Mouse (Mus musculus) neural tube, embryonic 11.5 days (tissue): ENCODE measurements around the gene Traip. TPM values are rescaled to one million over a fixed set of nuclear protein-coding genes. Genes with fewer than 3 reads are reported as not detected.

ENCODE experiments used
- ATAC-seq: fragments of 200-750 bp; cut with Nextera tagmentation; 2 replicates; pipeline ENCODE4 v1.8.0; 2017; ENCODE audit warnings: moderate number of reproducible peaks, mild to moderate bottlenecking, moderate TSS enrichment, moderate library complexity; ENCODE audit not compliant: insufficient read depth, low FRiP score, low TSS enrichment
- DNase-seq: peaks from one replicate; pipeline ENCODE4 v3.0.0-alpha.2; 2015; ENCODE audit warnings: low spot score
- H3K27ac ChIP-seq: fragments of 300-500 bp; sonication (generic); 2 replicates; pipeline ENCODE4 v1.5.1; 2014; ENCODE audit warnings: low read depth, mild to moderate bottlenecking, low read length
- H3K27me3 ChIP-seq: fragments of 300-500 bp; sonication (generic); 2 replicates; pipeline ENCODE4 v1.6.1; 2014; ENCODE audit warnings: mild to moderate bottlenecking, low read length, mixed read lengths; ENCODE audit not compliant: control insufficient read depth, insufficient read depth
- H3K36me3 ChIP-seq: fragments of 300-500 bp; sonication (generic); 2 replicates; pipeline ENCODE4 v1.6.1; 2014; ENCODE audit warnings: mild to moderate bottlenecking, low read length, moderate library complexity, mixed read lengths; ENCODE audit not compliant: control insufficient read depth, insufficient read depth
- H3K4me1 ChIP-seq: fragments of 300-500 bp; sonication (generic); 2 replicates; pipeline ENCODE4 v1.6.1; 2014; ENCODE audit warnings: low read length, mixed read lengths; ENCODE audit not compliant: control insufficient read depth, insufficient read depth
- H3K4me2 ChIP-seq: fragments of 300-500 bp; sonication (generic); 2 replicates; pipeline ENCODE4 v1.6.1; 2014; ENCODE audit warnings: low read depth, mild to moderate bottlenecking, moderate library complexity
- H3K4me3 ChIP-seq: fragments of 300-500 bp; sonication (generic); 2 replicates; pipeline ENCODE4 v1.5.1; 2014; ENCODE audit warnings: low read depth, low read length
- H3K9ac ChIP-seq: fragments of 300-500 bp; sonication (generic); 2 replicates; pipeline ENCODE4 v1.6.1; 2014; ENCODE audit warnings: mild to moderate bottlenecking, low read length
- H3K9me3 ChIP-seq: fragments of 300-500 bp; sonication (generic); 2 replicates; pipeline ENCODE4 v1.6.1; 2016; ENCODE audit warnings: low read length; ENCODE audit not compliant: control insufficient read depth
- WGBS: fragments of 180-500 bp; shearing (Covaris S2); extraction: QIAGEN DNeasy Blood & Tissue Kit; methylation state at CpG from one replicate; pipeline ENCODE4 v1.1.7; 2014; 5-methylcytosine and 5-hydroxymethylcytosine counted together
- polyA plus RNA-seq: library from polyadenylated mRNA; unstranded; fragments of >200 nt; fragmentation: Nextera tagmentation; extraction: Ambion mirVana; gene quantifications from 2 replicates; pipeline ENCODE4 v1.2.1, GENCODE M21; 2014

The Traip gene
- 25.2 and 25.7 TPM in 2 replicates for polyA plus RNA-seq

DNA sequence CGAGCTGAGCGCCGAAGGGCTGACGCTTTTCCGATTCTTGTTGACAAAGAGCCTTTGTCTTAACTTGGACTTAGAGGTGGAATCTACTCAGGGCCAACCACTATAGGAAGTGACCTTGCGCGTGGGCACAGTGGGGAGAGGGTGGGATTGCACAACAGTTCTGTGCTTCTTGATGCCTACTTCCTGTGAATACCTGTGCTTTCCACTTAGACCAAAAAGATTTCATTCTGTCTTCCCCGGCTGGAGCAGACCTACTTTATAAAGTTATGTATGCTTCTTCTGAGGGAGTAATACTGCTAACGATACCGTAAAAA is at the start of gene Traip:
TSS of gene Traip (plus strand) at position 215 of the 314 bp plus-strand sequence.
- Histone ChIP-seq H3K9me3 (no peaks in the 10 kb centered on the region), H3K9ac (peak within 1 kb of the TSS; percentile 72), H3K4me1 (peaks cover 5% of the 10 kb centered on the region), H3K27me3 (no peaks in the 10 kb centered on the region), H3K27ac (peak within 1 kb of the TSS; percentile 63; the same call in 1 of the 2 replicates), H3K4me3 (peak within 1 kb of the TSS; percentile 62), H3K4me2 (peak within 1 kb of the TSS; percentile 52), H3K36me3 (no peaks in the 10 kb centered on the region)
- 91% methylated on average over 10 of the region's 10 CpGs for WGBS
- ATAC-seq, result no peak
- DNase-seq, result no peak

DNA sequence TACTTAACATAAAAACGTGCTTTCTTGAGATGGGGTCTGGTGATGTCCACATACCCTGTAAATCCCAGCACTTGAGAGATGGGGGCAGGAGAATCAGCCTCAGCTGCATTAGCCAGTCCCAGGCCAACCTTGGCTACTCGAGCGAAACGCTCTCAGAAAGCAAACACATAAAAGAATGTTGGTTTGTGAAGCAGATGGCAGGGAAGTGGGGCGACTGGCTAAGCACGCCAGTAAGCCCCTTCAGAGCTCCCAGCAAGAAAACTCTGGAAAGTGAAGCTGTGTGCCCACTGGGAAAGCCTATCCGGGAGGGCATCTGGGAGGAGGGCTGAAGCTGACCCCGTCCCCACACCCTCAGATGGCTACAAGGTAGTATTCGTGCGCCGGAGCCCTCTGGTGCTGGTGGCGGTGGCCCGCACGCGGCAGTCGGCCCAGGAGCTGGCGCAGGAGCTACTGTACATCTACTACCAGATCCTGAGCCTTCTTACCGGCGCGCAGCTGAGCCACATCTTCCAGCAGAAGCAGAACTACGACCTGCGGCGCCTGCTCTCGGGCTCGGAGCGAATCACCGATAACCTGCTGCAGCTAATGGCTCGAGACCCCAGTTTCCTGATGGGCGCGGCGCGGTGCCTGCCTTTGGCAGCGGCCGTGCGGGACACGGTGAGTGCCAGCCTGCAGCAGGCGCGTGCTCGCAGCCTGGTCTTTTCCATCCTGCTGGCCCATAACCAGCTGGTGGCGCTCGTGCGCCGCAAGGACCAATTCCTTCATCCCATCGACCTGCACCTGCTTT is 48.9 kb upstream of the Traip start:
- Histone ChIP-seq H3K4me3 (peak overlapping the region; percentile 24), H3K4me1 (peaks cover 6% of the 10 kb centered on the region; the same call in 1 of the 2 replicates), H3K27me3 (peaks cover 16% of the 10 kb centered on the region), H3K9me3 (no peaks in the 10 kb centered on the region), H3K9ac (peak overlapping the region; percentile 53), H3K36me3 (no peaks in the 10 kb centered on the region; the same call in 1 of the 2 replicates), H3K4me2 (peak overlapping the region; percentile 52), H3K27ac (no peak overlapping the region)
- ATAC-seq, result no peak
- peak; percentile 84 for DNase-seq
- WGBS, result 3% methylated on average over 44 of the region's 44 CpGs

DNA sequence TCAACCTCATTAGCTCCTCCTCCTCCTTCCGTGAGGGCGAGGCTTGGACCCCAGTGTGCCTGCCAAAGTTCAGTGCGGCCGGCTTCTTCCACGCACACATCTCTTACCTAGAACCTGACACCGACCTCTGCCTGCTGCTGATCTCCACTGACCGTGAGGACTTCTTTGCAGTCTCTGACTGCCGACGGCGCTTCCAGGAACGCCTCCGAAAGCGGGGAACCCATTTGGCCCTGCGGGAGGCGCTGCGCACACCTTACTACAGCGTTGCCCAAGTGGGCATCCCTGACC is 48.4 kb upstream of the Traip start:
- Histone ChIP-seq H3K27ac (no peak overlapping the region), H3K36me3 (no peaks in the 10 kb centered on the region; the same call in 1 of the 2 replicates), H3K9me3 (no peaks in the 10 kb centered on the region), H3K27me3 (peaks cover 16% of the 10 kb centered on the region), H3K9ac (no peak overlapping the region), H3K4me2 (peak overlapping the region; percentile 52), H3K4me3 (peak overlapping the region; percentile 24; the same call in 1 of the 2 replicates), H3K4me1 (peaks cover 6% of the 10 kb centered on the region; the same call in 1 of the 2 replicates)
- ATAC-seq, result no peak
- WGBS, result 11% methylated on average over 17 of the region's 17 CpGs
- no peak for DNase-seq

DNA sequence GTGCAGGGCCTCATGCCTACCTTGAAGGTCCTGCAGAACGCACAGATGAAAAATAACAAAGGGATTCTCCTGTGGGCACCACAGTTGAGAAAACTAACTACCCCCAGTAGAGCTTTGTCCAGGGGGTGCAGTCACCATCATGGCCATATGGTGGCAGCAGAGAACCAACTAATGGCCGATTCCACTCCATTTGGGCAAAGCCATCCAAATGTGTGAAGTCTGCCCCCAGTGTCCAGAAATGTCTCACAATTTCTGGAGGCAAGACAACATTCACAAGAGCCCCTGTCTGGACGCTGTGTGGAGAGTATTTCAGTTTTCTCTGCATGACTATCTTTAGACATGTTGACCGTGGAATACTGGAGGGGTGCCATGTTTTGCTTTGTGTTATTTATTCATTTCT is 45.2 kb upstream of the Traip start:
- peaks cover 16% of the 10 kb centered on the region for H3K27me3 ChIP-seq

DNA sequence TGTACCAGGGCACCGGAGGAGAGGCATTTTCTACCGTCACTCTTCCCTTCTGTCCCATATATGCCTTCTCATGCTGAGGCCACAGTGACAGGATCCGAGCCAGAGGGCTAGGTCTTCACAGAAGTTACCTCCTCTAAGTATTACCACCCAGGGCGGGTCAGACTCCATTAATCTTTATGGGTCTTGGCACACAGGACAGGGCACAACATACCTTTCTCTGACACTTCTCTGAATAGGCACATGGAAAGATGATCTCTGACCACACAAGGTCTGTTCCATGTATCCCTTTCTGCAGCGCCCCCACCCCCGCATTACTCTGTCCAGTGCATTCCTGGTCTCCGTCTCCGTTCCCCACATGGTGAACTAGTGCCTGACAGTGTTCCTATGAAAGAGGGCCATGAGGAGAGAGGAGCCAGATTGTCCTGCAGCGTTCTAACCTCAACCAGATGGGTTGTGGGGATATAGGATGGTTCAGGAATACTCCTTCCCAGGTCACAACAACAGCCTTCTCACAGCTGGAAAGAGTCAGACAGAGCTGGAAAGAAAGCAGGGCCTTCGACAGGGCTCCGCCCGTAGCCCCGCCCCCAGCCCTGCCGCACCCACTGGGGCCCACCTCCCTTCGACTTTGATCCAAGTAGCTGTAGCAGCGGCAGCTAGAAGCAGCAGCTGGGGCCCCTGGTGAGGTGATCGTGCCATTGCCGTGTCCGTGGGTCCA is 43.5 kb upstream of the Traip start, which contains the start of gene Mst1r:
TSS of gene Mst1r (plus strand) at position 622 of the 715 bp plus-strand sequence.
- H3K4me2 ChIP-seq, result peak within 1 kb of the TSS; percentile 53
- DNase-seq, result peak; percentile 66
- H3K36me3 ChIP-seq, result no peaks in the 10 kb centered on the region; the same call in 1 of the 2 replicates
- 0 out of 2 replicates have a peak, but pooled peaks cover 3% of the 10 kb centered on the region for H3K27me3 ChIP-seq
- WGBS, result 15% methylated on average over 19 of the region's 19 CpGs
- peaks cover 7% of the 10 kb centered on the region for H3K4me1 ChIP-seq
- no peak within 1 kb of the TSS for H3K27ac ChIP-seq
- H3K4me3 ChIP-seq, result peak within 1 kb of the TSS; percentile 21; the same call in 1 of the 2 replicates
- peak; percentile 37; the same call in 1 of the 2 replicates for ATAC-seq
- peak within 1 kb of the TSS; percentile 47 for H3K9ac ChIP-seq
- H3K9me3 ChIP-seq, result no peaks in the 10 kb centered on the region

More for the DNA sequence above, 45.2 kb upstream of the Traip start:
- no peak overlapping the region for H3K27ac ChIP-seq
- ATAC-seq (no peak), DNase-seq (peak; percentile 90)
- H3K4me1 ChIP-seq, result peaks cover 13% of the 10 kb centered on the region
- no peak overlapping the region for H3K4me3 ChIP-seq
- no peaks in the 10 kb centered on the region; the same call in 1 of the 2 replicates for H3K36me3 ChIP-seq
- no peak overlapping the region for H3K9ac ChIP-seq
- no peak overlapping the region for H3K4me2 ChIP-seq
- H3K9me3 ChIP-seq, result no peaks in the 10 kb centered on the region
- 9% methylated on average over 4 of the region's 4 CpGs for WGBS

DNA sequence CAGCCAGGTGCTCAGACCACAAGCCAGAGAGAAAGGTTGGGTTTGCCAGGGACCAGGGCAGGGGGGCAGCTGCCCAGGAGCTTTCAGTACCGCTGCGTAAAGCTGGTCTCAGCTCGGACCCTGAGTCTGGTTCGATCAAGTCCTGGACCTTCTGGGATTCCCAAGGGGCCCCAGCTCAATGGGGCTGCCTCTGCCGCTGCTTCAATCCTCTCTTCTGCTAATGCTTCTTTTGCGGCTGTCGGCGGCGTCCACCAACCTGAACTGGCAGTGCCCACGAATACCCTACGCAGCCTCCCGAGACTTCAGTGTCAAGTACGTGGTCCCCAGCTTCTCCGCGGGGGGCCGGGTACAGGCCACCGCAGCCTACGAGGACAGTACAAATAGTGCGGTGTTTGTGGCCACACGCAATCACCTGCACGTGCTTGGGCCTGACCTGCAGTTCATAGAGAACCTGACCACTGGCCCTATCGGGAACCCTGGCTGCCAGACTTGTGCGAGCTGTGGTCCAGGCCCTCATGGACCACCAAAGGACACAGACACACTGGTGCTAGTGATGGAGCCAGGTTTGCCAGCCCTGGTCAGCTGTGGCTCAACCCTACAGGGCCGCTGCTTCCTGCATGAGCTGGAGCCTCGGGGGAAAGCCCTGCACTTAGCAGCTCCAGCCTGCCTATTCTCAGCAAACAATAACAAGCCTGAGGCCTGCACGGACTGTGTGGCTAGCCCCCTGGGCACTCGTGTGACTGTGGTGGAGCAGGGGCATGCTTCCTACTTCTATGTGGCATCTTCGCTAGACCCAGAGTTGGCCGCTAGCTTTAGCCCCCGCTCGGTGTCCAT is 42.8 kb upstream of the Traip start:
- no peak for ATAC-seq
- Histone ChIP-seq H3K27me3 (no peaks in the 10 kb centered on the region), H3K4me1 (peaks cover 7% of the 10 kb centered on the region), H3K9me3 (no peaks in the 10 kb centered on the region), H3K9ac (peak overlapping the region; percentile 47), H3K4me2 (peak overlapping the region; percentile 53), H3K36me3 (no peaks in the 10 kb centered on the region; the same call in 1 of the 2 replicates), H3K4me3 (peak overlapping the region; percentile 21; the same call in 1 of the 2 replicates), H3K27ac (no peak overlapping the region)
- WGBS, result 48% methylated on average over 31 of the region's 31 CpGs
- DNase-seq, result no peak

DNA sequence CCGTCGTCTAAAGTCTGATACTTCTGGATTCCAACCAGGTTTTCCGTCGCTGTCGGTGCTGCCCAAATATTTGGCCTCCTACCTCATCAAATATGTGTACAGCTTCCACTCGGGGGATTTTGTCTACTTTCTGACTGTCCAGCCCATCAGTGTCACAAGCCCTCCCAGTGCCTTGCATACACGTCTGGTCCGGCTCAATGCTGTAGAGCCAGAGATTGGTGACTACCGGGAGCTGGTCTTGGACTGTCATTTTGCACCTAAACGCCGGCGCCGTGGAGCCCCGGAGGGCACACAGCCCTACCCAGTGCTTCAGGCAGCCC is 42.2 kb upstream of the Traip start:
- Histone ChIP-seq H3K4me3 (no peak overlapping the region), H3K4me2 (no peak overlapping the region), H3K36me3 (no peaks in the 10 kb centered on the region; the same call in 1 of the 2 replicates), H3K9me3 (no peaks in the 10 kb centered on the region), H3K27ac (no peak overlapping the region), H3K27me3 (no peaks in the 10 kb centered on the region), H3K4me1 (peaks cover 7% of the 10 kb centered on the region), H3K9ac (no peak overlapping the region)
- DNase-seq (no peak), ATAC-seq (no peak)
- 84% methylated on average over 14 of the region's 14 CpGs for WGBS

DNA sequence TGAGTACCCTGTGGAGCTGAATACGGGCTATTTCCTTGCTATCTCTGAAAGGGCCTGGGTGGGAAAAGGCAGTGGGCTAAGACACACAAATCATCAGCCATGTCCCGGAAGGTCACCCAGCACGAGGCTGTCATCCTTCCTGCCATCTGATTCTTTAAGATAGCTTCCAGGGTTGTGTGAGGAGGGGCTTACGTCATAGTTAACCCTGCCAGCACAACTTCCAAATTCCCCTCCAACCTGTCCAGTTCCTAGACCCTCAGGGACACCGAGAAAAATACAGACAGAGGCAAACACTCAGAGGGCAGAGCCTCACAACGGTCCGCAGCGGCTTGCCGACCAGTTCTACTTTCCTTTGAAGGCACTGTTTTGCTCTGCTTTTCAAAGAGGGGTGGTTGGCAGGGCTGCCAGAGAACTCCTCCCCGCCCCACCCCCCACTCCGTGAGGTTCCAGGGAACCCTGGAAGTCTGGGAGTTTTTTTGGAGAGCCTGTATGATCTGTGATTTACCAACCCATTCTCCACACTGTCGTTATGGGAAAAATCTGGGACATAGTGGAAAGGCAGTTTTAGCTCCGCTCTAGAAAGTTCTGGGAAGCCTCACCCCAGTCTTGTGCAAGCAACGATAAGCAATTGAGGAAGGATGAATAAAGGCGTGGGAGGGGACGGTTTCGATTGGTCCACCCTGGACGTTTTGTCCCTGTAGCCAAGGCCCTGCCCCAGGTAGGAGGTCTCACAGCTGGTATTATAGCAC is 41.4 kb upstream of the Traip start:
- Histone ChIP-seq H3K27me3 (no peaks in the 10 kb centered on the region), H3K36me3 (no peaks in the 10 kb centered on the region), H3K27ac (no peak overlapping the region), H3K9ac (no peak overlapping the region), H3K9me3 (no peaks in the 10 kb centered on the region), H3K4me1 (peaks cover 7% of the 10 kb centered on the region), H3K4me2 (no peak overlapping the region; the same call in 1 of the 2 replicates), H3K4me3 (no peak overlapping the region)
- 25% methylated on average over 18 of the region's 18 CpGs for WGBS
- ATAC-seq (no peak), DNase-seq (no peak)
